Mouse (Mus musculus) urinary bladder, postnatal 14 days (tissue): Measurements from ENCODE around the gene Gm13043.
"Not testable (repeated sequence)": the region's sequence is repeated elsewhere in the genome, so short reads cannot be mapped to it uniquely, and the experiment has no call there.

ENCODE experiments used
- DNase-seq: peaks from one replicate; pipeline ENCODE4 v3.0.0; 2021; ENCODE audit warnings: low spot score

Gene Gm13043

GRCm38 (mm10) chr4:143511043-143511442 is at the start of gene Gm13043:
Gm13043 (plus strand) TSS chr4:143511343.
- DNase-seq, result no peak

GRCm38 (mm10) chr4:143535654-143536053 is 24.5 kb downstream of the Gm13043 start, which contains the start of gene Gm13040:
Gm13040 (plus strand) TSS chr4:143535954.
- DNase-seq, result not testable (repeated sequence)

- DNase-seq, result not testable (repeated sequence)
These were observed 40.3 kb downstream of the Gm13043 start, which contains the start of the genes BC080695 and Gm13057 for GRCm38 (mm10) chr4:143551400-143551799. BC080695 (plus strand) TSS chr4:143551700. Gm13057 (plus strand) TSS chr4:143551709.
